Mouse (Mus musculus) layer of hippocampus, postnatal 14 days (tissue): Measurements from ENCODE around the gene Coro7. TPM values are rescaled to one million over a fixed set of nuclear protein-coding genes. Genes with fewer than 3 reads are reported as not detected.

Experiments
- total RNA-seq, 2 experiments: library from RNA; stranded (reverse); gene quantifications; 2 replicates each; pipeline ENCODE4 v1.2.3; 2021

The Coro7 gene
- total RNA-seq, 2 experiments from 2014 or later: 95.7 to 95.9 TPM

Other genes with a start within 250 kb of the Coro7 start
- gene Srl, start 138.0 kb downstream of the Coro7 start, total RNA-seq: 10 to 100 TPM; 24.0 to 24.2 TPM
- 1 to 10 TPM; 3.2 to 4.5 TPM for gene Tfap4, start 119.9 kb downstream of the Coro7 start, total RNA-seq
- gene Glis2, start 85.1 kb downstream of the Coro7 start, total RNA-seq: 10 to 100 TPM; 19.8 to 30.5 TPM
- 10 to 100 TPM; 69.5 to 80.1 TPM for gene Pam16, start 54.8 kb downstream of the Coro7 start, total RNA-seq
- gene Vasn, start 39.8 kb downstream of the Coro7 start, total RNA-seq: 1 to 10 TPM; 6.4 to 9.0 TPM
- gene Dnaja3, start 39.8 kb downstream of the Coro7 start, total RNA-seq: 10 to 100 TPM; 61.0 to 66.2 TPM
- gene Nmral1, start 39.6 kb upstream of the Coro7 start, total RNA-seq: 10 to 100 TPM; 11.7 to 11.9 TPM
- 10 to 100 TPM; 81.9 to 84.3 TPM for gene Hmox2, start 46.6 kb upstream of the Coro7 start, total RNA-seq
- gene Cdip1, start 110.5 kb upstream of the Coro7 start, total RNA-seq: 100 to 1,000 TPM; 188 to 191 TPM
- gene 4930562C15Rik, start 155.6 kb upstream of the Coro7 start, total RNA-seq: not detected
- gene Ubald1, start 200.5 kb upstream of the Coro7 start, total RNA-seq: 10 to 100 TPM; 80.1 to 84.6 TPM
- 100 to 1,000 TPM; 190 to 194 TPM for gene Mgrn1, start 206.5 kb upstream of the Coro7 start, total RNA-seq